Mouse (Mus musculus) hindlimb bud, embryonic 11.5 days (tissue): ENCODE results near the gene Muc3.
"Not testable (repeated sequence)": the region's sequence is repeated elsewhere in the genome, so short reads cannot be mapped to it uniquely, and the experiment has no call there.

ENCODE experiments used
- DNase-seq: peaks from one replicate; pipeline ENCODE4 v3.0.0-alpha.2; 2012; ENCODE audit warnings: low read depth, low spot score; ENCODE audit errors: extremely low spot score

The Muc3 gene

DNA sequence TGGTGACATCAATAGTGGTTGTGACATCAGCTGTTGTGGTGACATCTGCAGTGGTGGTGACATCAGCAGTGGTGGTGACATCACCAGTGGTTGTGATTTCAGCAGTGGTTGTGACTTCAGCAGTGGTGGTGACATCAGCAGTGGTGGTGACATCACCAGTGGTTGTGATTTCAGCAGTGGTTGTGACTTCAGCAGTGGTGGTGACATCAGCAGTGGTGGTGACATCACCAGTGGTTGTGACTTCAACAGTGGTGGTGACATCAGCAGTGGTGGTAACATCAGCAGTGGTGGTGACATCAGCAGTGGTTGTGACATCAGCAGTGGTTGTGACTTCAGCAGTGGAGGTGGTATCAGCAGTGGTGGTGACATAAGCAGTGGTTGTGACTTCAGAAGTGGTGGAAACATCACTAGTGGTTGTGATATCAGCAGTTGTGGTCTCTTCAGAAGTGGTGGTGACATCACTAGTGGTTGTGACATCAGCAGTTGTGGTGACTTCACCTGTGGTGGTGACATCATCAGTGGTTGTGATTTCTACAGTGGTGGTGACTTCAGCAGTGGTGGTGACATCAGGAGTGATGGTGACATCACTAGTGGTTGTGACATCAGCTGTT is at the start of gene Muc3:
Muc3 (minus strand) TSS at position 51 of the 611 bp plus-strand sequence.
- not testable (repeated sequence) for DNase-seq

DNA sequence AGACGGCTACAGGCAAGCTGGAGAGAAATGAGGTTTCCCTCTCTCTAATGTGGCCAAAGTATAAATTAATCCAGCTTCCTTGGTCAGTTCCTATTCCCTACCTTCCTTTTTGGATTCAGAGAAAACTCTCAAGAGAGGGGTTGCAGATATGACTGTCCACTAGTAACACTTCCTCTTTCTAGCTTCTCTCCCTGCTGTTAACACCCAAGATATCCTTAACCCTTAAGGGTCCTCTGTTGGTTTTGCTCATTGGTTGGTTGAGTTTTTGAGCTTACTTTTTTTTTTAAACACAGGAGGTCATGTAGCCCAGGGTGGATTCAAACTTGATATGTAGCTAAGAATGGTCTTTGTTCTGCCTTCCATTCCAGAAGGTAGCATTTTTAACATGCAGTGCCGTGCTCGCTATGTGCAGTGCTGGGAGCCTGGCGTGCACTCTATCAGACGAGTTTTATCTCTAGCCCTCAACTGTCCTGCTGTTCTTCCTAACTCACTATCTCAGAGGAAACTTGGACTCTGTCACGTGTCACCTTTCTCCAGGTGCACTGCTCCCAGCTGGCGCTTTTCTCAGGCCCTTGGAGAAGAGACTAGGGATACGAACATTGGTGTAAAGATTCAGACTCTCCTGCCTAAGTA is 45.5 kb upstream of the Muc3 start:
- DNase-seq: no peak

DNA sequence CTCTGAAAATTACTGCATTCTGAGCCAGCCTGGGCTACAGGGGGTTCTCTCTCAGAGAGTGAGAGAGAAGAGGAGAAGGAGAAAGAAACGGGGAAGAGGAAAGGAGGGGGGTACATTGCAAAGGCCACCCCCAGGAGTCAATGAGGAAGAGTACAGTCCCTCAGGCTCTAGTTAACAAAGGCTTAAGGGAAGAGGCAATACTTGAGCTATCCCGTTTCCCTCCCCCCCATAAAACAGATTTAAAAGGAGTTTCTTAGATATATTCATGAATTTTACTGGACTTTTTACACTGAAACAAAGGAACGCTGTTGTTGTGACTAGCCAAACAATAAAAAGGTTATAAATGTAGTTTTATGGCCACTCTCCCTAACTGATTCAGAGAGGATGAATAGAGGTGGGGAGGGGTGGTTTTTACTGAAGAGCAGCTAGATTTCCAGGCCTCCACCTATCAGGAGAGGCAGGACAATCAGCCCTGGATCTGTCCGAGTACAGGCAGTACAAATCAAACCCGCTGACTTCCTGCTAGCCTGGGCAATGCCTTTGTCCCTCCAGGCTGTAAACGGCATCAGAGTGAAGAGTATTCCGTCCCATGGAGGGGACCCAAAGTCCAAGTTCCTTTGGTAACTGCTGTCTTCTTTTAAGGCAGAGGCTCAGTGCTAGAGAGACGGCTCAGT is 44.3 kb upstream of the Muc3 start:
- no peak for DNase-seq

DNA sequence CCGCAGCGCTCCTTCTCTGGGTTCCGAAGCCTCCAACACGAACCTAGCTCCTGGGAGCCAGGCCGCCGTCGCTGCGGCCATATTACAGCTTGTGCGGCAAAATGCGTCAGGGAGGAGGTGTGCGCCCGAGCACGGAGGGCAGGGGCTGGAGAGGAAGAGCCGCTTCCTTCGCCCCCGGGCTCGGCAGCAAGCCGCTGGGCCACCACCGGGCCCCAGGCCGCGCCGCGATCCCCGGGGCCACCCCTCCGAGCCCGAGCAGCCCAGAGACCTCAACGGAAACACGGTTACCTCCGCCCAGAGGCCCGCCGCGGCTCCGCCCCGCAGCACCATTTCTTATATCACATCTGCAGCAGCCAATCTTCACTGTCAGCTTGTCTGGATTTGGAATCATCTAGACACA is 40.2 kb upstream of the Muc3 start:
- DNase-seq: no peak

DNA sequence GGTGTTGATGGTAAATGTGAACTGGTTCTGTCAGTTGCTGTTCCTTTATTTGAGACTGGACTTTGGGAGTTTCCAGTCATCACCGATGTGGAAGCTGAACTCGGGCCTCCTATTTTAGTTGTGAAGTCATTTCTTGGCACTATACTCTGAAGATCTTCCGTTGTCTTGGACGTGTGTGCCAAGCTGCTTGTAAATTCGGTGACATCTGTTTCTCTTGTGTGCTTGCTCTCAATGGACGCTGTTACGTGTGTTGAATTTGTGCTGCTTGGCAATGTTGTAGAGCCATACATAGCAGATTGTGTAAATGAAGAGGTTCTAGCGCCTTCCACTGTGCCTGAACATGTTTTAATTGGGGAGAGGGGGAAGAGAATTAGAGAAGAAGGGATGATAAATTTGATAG is 36.2 kb upstream of the Muc3 start:
- DNase-seq: no peak

DNA sequence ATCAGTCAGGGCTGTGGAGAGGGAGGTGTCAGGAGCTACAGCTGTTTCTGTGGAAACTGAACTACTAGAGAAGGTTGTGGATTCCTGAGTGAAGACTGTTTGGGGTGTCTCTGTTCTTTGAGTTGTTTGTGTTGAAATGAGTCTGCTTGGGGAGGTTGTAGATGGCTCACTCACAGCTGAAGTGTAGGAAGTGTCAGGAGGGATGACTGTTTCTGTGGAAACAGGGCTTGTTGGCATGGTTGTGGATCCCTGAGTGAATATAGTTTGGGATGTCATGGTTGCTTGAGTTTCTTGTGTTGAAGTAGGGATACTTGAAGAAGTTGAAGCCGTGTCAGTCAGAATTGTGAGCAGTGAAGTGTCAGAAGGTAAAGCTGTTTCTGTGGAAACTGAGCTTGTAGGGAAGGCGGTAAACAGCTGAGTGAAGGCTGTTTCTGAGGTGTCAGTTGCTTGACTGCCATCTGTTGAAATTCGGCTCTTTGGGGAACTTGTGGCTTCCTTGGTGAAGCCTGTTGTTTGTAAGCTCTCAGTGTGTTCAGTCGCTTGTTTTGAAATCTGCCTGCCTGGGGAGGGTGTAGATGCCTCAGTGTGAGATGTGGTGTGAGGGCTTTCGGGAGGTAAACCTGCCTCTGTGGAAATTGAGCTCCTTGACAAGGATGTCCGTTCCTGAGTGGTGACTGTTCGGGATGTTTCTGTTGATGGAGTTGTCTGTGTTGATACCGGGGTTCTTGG is 30.7 kb upstream of the Muc3 start:
- no peak for DNase-seq

DNA sequence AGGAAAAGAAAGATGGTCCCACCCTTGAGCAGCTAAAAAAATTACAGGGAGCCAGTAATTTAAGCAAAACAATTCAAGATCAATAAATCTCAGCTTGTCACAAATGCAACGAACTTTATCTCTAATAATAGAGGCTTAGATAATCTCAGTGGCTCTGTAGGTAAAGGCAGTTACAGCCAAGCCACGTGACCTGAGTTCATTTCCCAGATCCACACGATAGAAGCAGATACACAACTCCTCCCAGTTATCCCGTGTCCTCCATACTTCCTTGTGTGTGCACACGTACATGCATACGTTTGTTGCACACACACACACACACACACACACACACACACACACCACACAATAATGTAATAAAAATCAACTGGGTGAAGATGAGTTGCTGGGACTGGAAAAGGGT is 24.8 kb upstream of the Muc3 start:
- DNase-seq: no peak

DNA sequence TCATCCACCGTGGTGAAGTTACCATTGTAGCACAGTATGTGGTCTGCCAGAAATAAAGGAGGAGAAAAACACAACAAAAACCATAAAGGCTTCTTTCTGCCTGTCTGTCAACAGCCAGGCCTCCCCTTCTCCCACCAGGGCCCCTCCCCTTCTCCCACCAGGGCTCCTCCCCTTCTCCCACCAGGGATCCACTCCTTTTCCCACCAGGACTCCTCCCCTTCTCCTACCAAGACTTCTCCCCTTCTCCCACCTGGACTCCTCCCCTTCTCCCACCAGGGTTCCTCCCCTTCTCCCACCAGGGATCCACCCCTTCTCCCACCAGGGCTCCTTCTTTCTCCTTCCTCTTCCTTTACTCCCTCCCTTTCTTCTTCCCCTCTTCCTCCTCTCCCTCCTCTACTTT is 23.5 kb upstream of the Muc3 start:
- DNase-seq: no peak

DNA sequence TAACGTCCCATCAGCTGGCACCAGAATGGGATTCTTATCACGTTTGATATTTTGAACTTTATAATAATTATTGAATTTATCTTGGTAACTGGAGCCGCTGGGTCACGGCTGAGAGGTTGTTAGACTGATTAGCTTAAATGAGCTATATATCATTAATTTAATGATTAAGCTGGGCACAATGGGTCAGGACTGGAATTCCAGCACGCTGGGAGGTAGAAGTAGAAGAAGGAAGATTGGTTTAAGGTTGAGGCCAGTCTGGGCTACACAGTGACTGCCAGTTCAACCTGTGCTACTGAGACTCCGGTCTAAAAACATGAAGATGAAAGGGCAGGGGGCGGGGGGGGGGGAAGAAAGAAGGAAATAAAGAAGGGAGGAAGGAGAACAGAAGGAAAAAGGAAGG is 22.4 kb upstream of the Muc3 start:
- no peak for DNase-seq

DNA sequence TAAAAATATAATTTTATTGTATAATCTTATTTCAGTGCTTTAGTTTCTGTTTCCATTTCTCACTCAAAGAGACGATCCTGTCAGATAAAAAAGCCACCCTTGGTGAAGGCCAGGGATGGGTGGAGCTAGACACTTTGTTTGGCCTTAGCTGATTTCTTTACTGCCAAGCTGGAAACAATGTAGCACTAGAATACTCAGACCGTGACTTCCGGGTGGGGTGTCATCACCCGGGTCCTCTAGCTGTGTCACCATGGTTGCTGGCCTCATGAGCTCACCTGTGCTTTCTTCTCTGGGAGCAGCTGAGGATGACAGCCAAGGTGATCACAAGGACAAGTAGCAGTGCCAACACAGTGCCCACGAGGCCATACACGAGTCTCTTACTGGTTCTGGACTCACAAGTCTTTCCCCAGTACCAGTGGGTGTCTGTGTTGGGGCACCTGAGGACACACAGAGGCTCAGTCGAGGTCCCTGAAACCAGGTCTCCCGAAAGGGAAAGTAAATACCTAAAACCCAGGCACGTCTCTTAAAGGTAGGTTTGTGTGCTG is 21.8 kb upstream of the Muc3 start:
- DNase-seq: no peak

DNA sequence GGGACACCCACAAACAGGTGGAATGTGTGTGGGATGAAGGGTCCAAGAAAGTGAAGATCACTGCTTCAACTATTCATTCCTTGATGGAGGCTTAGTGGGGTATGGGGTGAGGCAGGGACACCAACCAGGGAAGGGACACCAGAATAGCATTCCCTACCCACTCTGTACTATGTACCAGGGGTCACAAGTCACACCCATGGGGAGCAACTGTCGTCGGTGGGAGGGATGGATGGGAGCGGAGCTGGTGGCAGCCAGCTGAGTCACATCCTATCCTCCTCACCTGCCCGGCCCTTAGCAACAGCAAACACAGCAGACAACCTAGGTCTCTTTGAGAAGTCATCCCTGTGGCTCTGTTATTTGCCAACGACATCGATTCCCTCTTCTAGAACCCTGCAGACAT is 18.4 kb upstream of the Muc3 start:
- no peak for DNase-seq

DNA sequence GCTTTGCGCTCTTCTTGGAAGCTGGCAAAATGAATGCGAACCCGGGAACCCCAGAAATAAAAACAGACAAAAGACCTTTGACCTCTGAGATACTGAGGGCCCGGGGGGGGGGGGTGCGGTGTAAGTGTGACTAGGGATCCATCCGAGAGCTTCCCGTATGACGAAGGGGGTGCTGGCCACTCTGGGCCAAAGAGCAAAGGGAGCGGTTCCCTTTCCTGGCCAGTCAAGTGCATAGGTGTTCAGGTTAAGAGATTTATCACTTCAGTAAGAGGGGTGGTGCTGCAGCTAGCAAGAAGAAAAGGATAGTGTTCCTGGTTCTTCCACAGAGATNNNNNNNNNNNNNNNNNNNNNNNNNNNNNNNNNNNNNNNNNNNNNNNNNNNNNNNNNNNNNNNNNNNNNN is 16.9 kb upstream of the Muc3 start:
- no peak for DNase-seq

DNA sequence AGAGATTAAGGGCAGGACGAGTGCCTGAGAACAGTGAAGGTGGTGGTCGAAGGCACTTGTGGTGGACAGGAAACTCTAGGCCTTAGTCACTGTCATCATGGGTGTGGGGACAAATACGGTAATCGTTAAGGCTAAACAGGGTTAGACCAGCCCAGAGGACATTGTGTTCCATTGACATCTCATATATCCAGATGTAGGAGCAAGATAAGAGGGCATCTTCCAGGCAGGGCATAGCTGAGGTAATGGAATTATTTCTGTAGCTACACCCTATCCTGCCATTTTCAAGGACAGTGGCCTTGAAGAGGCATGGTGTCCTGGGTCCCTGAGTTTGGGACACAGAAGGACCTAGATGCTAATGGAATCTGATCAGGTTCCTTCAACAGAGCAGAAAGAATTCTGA is 12.7 kb upstream of the Muc3 start:
- DNase-seq: no peak

DNA sequence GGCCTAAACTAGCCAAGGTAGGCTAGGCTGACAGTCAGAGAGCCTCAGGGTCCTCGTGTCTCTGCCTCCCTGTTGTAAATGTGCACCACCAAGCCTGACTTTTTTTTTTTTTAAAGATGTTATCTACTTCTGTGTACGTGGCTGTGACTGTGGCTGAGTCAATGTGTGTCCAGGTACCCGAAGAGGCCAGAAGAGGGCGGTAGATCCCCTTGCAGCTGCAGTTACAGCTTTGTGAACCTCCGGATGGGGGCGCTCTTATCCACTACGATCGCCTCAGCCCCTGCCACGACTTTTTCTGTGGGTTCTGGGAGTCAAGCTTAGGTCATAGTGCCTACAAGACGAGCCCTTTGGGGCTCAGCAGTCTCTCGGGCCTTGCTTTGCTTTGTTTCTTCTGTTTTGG is 10.3 kb upstream of the Muc3 start:
- no peak for DNase-seq

DNA sequence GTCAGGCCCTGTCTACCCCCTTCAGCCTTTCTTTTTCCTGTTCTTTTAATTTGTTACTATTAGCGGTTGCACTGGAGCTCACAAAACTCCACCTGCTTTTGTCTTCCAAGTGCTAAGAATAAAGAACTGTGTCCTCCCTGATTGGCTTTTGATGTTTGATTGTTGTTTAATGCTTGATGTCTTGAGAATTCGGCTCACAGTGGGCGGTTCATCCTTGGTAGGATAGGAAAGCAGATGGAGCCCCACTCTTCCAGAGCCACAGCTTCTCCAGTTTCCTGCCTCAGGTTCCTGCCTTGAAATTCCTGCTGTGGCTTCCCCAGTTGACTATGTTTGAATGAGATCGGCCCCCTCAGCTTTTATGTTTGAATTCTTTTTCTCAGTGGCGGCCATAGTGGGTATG is 4.2 kb upstream of the Muc3 start:
- DNase-seq: no peak

DNA sequence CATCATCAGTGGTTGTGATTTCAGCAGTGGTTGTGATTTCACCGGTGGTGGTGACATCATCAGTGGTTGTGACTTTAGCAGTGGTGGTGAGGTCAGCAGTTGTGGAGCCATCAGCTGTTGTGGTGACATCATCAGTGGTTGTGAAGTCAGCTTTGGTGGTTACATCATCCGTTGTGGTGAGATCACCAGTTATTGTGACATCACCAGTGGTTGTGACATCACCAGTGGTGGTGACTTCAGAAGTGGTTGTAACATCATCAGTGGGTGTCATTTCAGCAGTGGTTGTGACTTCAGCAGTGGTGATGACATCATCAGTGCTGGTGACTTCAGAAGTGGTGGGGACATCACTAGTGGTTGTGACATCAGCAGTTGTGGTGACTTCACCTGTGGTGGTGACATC is 3.5 kb upstream of the Muc3 start:
- DNase-seq: no peak

DNA sequence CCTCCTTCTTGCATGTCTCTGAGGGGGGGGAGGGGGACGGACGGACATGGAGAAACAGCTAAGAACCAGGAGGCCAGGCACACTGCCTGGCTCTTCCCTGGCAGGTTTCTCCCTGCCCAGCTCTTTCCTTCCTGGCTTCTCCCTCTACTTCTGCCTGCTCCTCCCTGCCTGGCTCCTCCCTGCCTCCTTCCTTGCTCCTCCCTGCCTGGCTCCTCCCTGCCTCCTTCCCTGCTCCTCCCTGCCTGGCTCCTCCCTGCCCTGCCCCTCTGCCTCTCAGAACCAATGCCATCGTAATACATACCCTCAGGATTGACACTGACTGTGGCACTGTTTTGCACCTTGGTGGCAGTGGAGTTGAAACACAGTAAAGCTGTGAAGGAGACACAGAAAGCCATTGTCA is 8.3 kb downstream of the Muc3 start:
- no peak for DNase-seq

DNA sequence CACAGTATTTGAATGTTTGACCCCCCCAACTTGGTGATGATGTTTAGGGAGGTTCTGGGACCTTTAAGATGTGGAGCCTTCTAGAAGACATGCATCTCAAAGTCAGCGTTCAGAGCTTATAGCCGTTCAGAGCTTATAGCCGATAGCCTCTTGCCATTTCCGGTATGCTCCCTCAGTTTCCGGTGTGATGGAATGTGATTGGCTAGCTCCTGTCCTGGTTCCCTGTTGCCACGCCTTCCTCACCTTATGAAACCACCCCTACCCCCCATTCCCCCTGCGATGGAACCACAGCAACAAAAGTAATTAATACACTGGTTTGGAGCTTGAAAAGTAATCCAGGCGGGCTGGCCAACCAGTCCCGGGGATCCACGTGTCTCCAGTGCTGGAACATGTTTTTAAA is 10.1 kb downstream of the Muc3 start:
- no peak for DNase-seq

DNA sequence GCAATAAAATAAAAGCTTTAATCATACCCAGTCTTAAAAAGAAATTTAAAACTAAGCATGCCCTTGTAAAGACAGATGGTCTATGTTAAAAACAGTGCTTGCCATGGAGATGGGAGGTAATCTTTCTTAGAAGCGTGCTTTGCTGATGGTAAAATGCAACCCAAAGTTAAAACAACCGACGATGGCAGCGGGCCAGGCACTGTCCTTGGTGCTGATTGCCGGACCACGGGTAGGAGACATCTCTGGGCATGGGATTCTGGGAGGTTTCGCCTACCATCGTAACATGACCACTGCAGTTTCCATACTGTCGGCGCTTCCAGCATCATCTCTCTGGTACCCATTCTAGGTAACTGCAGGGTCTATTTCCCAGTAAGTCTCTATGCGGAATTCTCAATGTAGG is 14.2 kb downstream of the Muc3 start:
- DNase-seq: no peak

DNA sequence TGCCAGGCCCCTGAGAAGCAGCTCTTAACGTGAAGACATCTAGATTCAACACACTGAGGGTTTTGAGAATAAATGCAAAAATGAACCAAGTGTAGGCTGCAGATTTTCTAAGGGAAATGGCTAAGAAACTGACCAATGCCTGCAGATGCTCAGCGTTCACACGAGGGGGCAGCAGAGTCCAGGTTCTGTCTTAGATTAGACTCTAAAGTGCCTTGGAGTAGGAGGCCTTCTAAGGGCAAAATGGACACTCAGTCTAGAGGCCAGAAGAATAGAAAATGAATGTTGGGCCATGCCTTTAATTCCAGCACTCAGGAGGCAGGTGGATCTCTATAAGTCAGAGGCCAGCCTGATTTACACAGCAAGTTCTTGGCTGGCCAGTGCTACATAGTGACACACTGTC is 17.6 kb downstream of the Muc3 start:
- no peak for DNase-seq

DNA sequence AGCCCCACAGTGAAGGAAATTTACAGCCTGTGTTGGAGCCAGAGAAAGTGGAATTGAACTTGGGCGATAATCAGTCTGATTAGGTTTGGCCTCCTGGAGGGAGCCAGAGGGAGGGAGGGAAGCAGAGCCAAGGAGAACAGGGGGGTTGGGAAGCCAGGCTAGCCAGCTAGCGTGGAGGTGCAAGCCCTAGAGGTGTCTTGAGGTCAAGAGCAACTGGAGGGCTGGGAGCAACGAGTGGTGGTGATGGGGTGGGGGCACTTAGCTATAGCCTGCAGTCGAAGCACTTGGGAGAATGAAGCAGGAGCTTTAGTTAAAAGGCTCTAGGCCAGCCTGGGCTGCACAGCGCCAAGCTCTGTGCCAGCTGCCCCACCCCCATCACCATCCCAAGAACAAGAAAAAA is 19.8 kb downstream of the Muc3 start:
- no peak for DNase-seq

DNA sequence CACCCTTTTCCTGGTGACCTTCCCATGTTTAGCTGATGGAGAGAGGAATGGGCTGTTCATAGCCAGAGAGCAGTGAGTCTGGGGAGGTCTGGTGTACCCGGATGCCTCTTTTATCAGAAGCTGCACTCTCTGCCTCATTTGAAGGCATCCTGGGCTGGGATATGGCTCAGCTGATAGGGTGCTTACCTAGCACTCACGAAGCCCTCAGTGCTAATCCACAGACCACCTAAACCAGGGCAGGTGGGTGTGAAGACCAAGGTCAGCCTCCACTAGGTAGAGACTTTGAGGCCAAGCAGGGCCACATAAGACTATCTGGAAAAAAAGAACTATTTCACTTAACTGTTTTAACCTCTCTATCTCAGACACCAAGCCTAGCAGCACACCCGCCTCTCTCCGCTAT is 25.6 kb downstream of the Muc3 start:
- no peak for DNase-seq
